Mouse (Mus musculus): ENCODE measurements at regions not wholly inside any gene's neighbourhood (a gene's known extent, or its start where the extent isn't known, plus 50 kb on each side); places are given as distances from the start of the nearest gene placed in this dataset.

DNA sequence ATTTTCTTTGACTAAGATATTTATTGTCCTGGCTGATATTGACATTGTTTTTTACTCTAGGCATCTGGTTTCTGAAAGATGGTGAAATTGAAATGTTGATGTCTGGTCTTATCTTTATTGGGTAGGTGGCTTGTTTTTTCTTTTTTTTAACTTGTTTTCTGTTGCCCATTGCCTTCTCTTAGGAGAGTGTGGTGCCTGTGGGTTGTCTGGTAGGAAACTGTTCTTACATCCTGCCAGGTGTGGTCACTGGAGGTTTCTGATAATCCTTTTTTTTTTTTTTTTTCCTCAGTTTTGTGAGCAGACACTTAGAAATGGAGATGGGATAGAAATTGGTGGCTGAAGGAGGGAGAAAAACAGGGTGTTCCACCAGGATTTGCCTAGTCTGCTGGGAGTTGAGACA lies 125.3 kb upstream of the Ndst4 start (continued):
- TF ChIP-seq KAT2A (conservative IDR thresholded peaks at IDR 0.05; ENCODE audit: low read depth, low read length) (no peak), MYC (IDR thresholded peaks at IDR 0.05; ENCODE audit: low read depth, low read length) (no peak), ZNF384 (IDR thresholded peaks at IDR 0.05; ENCODE audit: low read depth, low read length) (peak; percentile 96), CHD1 (IDR thresholded peaks at IDR 0.05; ENCODE audit: low read depth, low read length) (no peak), MAFK (IDR thresholded peaks at IDR 0.05; ENCODE audit: borderline replicate concordance, low read depth, low read length) (no peak), RAD21 (IDR thresholded peaks at IDR 0.05; ENCODE audit: low read depth, low read length) (no peak), HCFC1 (IDR thresholded peaks at IDR 0.05; ENCODE audit: low read depth, low read length) (no peak), MEF2A (IDR thresholded peaks at IDR 0.05; ENCODE audit: extremely low read depth, insufficient replicate concordance, low read depth, low read length, poor library complexity, severe bottlenecking) (no peak), MAX (IDR thresholded peaks at IDR 0.05; ENCODE audit: low read length) (no peak), ZKSCAN1 (IDR thresholded peaks at IDR 0.05; ENCODE audit: low read depth, low read length) (peak; percentile 41; the same call in 1 of the 2 replicates)

DNA sequence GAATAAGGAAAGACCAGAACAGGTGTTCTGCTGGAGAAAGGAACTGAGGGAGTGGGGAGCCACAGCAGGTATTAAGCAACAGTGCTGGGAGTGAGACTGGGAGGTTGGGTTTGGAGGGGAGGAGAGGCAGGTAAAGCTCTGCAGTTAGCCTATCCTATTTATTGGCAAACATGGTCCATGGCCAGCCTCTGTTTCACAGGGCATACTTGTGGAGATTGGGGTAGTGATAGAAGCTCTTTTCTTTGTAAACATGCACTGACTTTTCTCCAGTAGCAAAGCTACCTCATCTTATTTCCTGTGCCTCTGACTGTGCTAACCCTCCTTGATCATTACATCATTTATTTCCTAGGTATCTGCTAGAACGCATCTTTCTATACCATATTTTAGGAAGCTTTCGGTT lies 124.9 kb upstream of the Ndst4 start:
- TF ChIP-seq UBTF (IDR thresholded peaks at IDR 0.05; ENCODE audit: borderline replicate concordance, insufficient read depth, low read depth, low read length) (no peak), USF1 (IDR thresholded peaks at IDR 0.05; ENCODE audit: low read depth, low read length) (no peak)
- Histone ChIP-seq H3K9me3 (replicated peaks; ENCODE audit: insufficient read depth, low read length) (no peaks in the 10 kb centered on the region), H3K27ac (ENCODE audit: control insufficient read depth, low read depth, low read length) (peak overlapping the region; percentile 79), H3K9ac (ENCODE audit: control insufficient read depth, low read depth, low read length, poor library complexity, severe bottlenecking) (no peak overlapping the region), H3K27me3 (ENCODE audit: control insufficient read depth in 1 of 2, insufficient read depth in 2 of 2, low read length in 2 of 2) (no peaks in the 10 kb centered on the region), H3K79me2 (ENCODE audit: control insufficient read depth, insufficient read depth, low read length, poor library complexity) (no peaks in the 10 kb centered on the region), H3K4me3 (ENCODE audit: control insufficient read depth in 1 of 2, insufficient read depth in 1 of 2, low read depth in 2 of 2, low read length in 2 of 2) (no peak overlapping the region), H3K4me1 (ENCODE audit: control insufficient read depth in 1 of 2, insufficient read depth in 2 of 2, low read length in 2 of 2) (peaks cover 7 to 26% of the 10 kb centered on the region in 2 experiments), H3K36me3 (ENCODE audit: control insufficient read depth in 1 of 2, insufficient read depth in 2 of 2, low read length in 2 of 2) (peaks cover 0 to 21% of the 10 kb centered on the region in 2 experiments; a peak in 2 of 4 replicates)
- no peak for DNase-seq (ENCODE audit: low read depth, low spot score)

DNA sequence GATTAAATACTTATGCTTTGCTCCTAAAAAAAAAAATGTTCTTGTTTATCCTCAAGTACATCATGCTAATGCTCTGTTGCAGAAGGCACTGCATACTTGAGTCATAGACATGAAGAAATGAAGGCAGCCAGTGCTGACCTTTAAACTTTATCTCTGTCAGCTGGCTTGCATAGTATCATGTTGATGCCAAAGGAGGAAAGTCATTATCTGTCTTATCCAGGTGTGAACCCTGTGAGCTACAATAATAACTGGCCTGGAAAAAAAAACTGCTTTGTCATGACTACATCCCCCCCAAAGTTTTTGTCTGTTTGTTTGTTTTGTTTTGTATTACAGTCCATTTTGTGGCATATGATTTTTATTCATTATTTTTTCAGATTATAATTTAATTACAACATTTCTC lies 124.3 kb upstream of the Ndst4 start:
- no peaks in the 10 kb centered on the region for H3K27me3 ChIP-seq (ENCODE audit: control insufficient read depth in 1 of 2, insufficient read depth in 2 of 2, low read length in 2 of 2)
- TF ChIP-seq TAL1 (IDR thresholded peaks at IDR 0.05; ENCODE audit: low read length): peak; percentile 82
- TF ChIP-seq GATA1 (IDR thresholded peaks at IDR 0.05; ENCODE audit: low read depth, low read length): peak; percentile 90
- TF ChIP-seq ZMIZ1 (IDR thresholded peaks at IDR 0.05; ENCODE audit: low read depth, low read length): no peak
- TF ChIP-seq MEF2A (IDR thresholded peaks at IDR 0.05; ENCODE audit: extremely low read depth, insufficient replicate concordance, low read depth, low read length, poor library complexity, severe bottlenecking): peak; percentile 49; the same call in 1 of the 2 replicates
- peak; percentile 7; the same call in 1 of the 2 replicates for TF ChIP-seq MYB (IDR thresholded peaks at IDR 0.05; ENCODE audit: low read depth, low read length)
- TF ChIP-seq TCF12 (IDR thresholded peaks at IDR 0.05; ENCODE audit: low read depth, low read length): peak; percentile 95
- peak; percentile 62; the same call in 1 of the 2 replicates for TF ChIP-seq MAFK (IDR thresholded peaks at IDR 0.05; ENCODE audit: borderline replicate concordance, low read depth, low read length)
- no peak for TF ChIP-seq CHD2 (IDR thresholded peaks at IDR 0.05; ENCODE audit: low read length)
- peak; percentile 88 for TF ChIP-seq GABPA (IDR thresholded peaks at IDR 0.05; ENCODE audit: low read depth, low read length)
- 0 out of 2 replicates have a peak, but pooled peaks have one; percentile 15 for TF ChIP-seq MAZ (IDR thresholded peaks at IDR 0.05; ENCODE audit: low read depth, low read length)
- TF ChIP-seq SMC3 (IDR thresholded peaks at IDR 0.05; ENCODE audit: low read depth, low read length): no peak
- peak; percentile 98 for TF ChIP-seq ETS1 (IDR thresholded peaks at IDR 0.05; ENCODE audit: low read depth, low read length)
- TF ChIP-seq ZNF384 (IDR thresholded peaks at IDR 0.05; ENCODE audit: low read depth, low read length): peak; percentile 89
- TF ChIP-seq POLR2AphosphoS5 (IDR thresholded peaks at IDR 0.05; ENCODE audit: borderline replicate concordance, low read depth, low read length): no peak
- peak; percentile 90 to 94 for TF ChIP-seq EP300 (IDR thresholded peaks at IDR 0.05; ENCODE audit: low read depth in 1 of 2, low read length in 2 of 2)
- TF ChIP-seq HCFC1 (IDR thresholded peaks at IDR 0.05; ENCODE audit: low read depth, low read length): peak; percentile 31; the same call in 1 of the 2 replicates
- H3K36me3 ChIP-seq (ENCODE audit: control insufficient read depth in 1 of 2, insufficient read depth in 2 of 2, low read length in 2 of 2): peaks cover 0 to 24% of the 10 kb centered on the region in 2 experiments; a peak in 2 of 4 replicates
- H3K9ac ChIP-seq (ENCODE audit: control insufficient read depth, low read depth, low read length, poor library complexity, severe bottlenecking): no peak overlapping the region
- H3K4me3 ChIP-seq (ENCODE audit: control insufficient read depth in 1 of 2, insufficient read depth in 1 of 2, low read depth in 2 of 2, low read length in 2 of 2): no peak overlapping the region
- H3K27ac ChIP-seq (ENCODE audit: control insufficient read depth, low read depth, low read length): peak overlapping the region; percentile 54
- H3K79me2 ChIP-seq (ENCODE audit: control insufficient read depth, insufficient read depth, low read length, poor library complexity): no peaks in the 10 kb centered on the region
- DNase-seq (ENCODE audit: low read depth, low spot score): peak; percentile 69
- no peaks in the 10 kb centered on the region for H3K9me3 ChIP-seq (replicated peaks; ENCODE audit: insufficient read depth, low read length)
- H3K4me1 ChIP-seq (ENCODE audit: control insufficient read depth in 1 of 2, insufficient read depth in 2 of 2, low read length in 2 of 2): peaks cover 7 to 26% of the 10 kb centered on the region in 2 experiments
